Mouse (Mus musculus) embryonic facial prominence, embryonic 10.5 days (tissue): Measurements from ENCODE around the gene Trim80. TPM values are rescaled to one million over a fixed set of nuclear protein-coding genes. Genes with fewer than 3 reads are reported as not detected.
A peak's percentile ranks its signal among the peaks of the same experiment; 100 is the strongest.

Experiments
- DNase-seq: peaks from one replicate; pipeline ENCODE4 v3.0.0-alpha.2; 2017; ENCODE audit warnings: low spot score
- H3K27ac ChIP-seq: fragments of 300-500 bp; sonication (generic); replicated peaks from 2 replicates; pipeline ENCODE4 v1.5.1; 2016; ENCODE audit warnings: mild to moderate bottlenecking
- H3K27me3 ChIP-seq: fragments of 300-500 bp; sonication (generic); replicated peaks from 2 replicates; pipeline ENCODE4 v1.6.1; 2016; ENCODE audit warnings: low read depth, mild to moderate bottlenecking; ENCODE audit not compliant: poor library complexity, severe bottlenecking
- H3K36me3 ChIP-seq: fragments of 300-500 bp; sonication (generic); replicated peaks from 2 replicates; pipeline ENCODE4 v1.6.1; 2016; ENCODE audit warnings: mild to moderate bottlenecking, moderate library complexity
- H3K4me1 ChIP-seq: fragments of 300-500 bp; sonication (generic); 2 replicates; pipeline ENCODE4 v1.6.1; 2016
- H3K4me3 ChIP-seq: fragments of 300-500 bp; sonication (generic); 2 replicates; pipeline ENCODE4 v1.5.1; 2016; ENCODE audit warnings: mild to moderate bottlenecking, moderate library complexity
- H3K9me3 ChIP-seq: fragments of 300-500 bp; sonication (generic); 2 replicates; pipeline ENCODE4 v1.6.1; 2016; ENCODE audit warnings: mild to moderate bottlenecking
- WGBS: fragments of 180-500 bp; shearing (Covaris S2); methylation state at CpG from one replicate; pipeline ENCODE4 v1.1.7; 2016; 5-methylcytosine and 5-hydroxymethylcytosine counted together
- polyA plus RNA-seq: library from polyadenylated mRNA; unstranded; fragments of >200 nt; fragmentation: Nextera tagmentation; extraction: Ambion mirVana; gene quantifications from 2 replicates; pipeline ENCODE4 v1.2.1, GENCODE M21; 2016

Gene Trim80
- polyA plus RNA-seq = 0.15 TPM in 1 of 2 replicates, not detected in the other

- Histone ChIP-seq H3K27me3 (peaks cover 23% of the 10 kb centered on the region; the same call in 1 of the 2 replicates), H3K9me3 (peaks cover 7% of the 10 kb centered on the region), H3K36me3 (no peaks in the 10 kb centered on the region), H3K27ac (no peak within 1 kb of the TSS; the same call in 1 of the 2 replicates), H3K4me1 (peaks cover 33% of the 10 kb centered on the region), H3K4me3 (peak within 1 kb of the TSS; percentile 21; the same call in 1 of the 2 replicates)
- no peak for DNase-seq
- WGBS = 93% methylated on average over 9 of the region's 9 CpGs
Measured at GRCm38 (mm10) chr11:115439906-115440595, at the start of gene Trim80. TSS of gene Trim80 (plus strand) at chr11:115440545.

- Histone ChIP-seq H3K27me3 (peaks cover 13% of the 10 kb centered on the region), H3K4me1 (peaks cover 13% of the 10 kb centered on the region), H3K4me3 (no peak overlapping the region), H3K27ac (no peak overlapping the region), H3K9me3 (no peaks in the 10 kb centered on the region), H3K36me3 (peaks cover 80% of the 10 kb centered on the region)
- DNase-seq = no peak
- WGBS = 93% methylated on average over 7 of the region's 7 CpGs
Measured at GRCm38 (mm10) chr11:115391358-115391757, 49.0 kb upstream of the Trim80 start.

GRCm38 (mm10) chr11:115393721-115394325 is 46.5 kb upstream of the Trim80 start:
- H3K27ac ChIP-seq = no peak overlapping the region
- peaks cover 13% of the 10 kb centered on the region for H3K4me1 ChIP-seq
- peaks cover 13% of the 10 kb centered on the region for H3K27me3 ChIP-seq
- WGBS = 68% methylated on average over 34 of the region's 34 CpGs
- H3K36me3 ChIP-seq = peaks cover 72% of the 10 kb centered on the region
- peak overlapping the region; percentile 22; the same call in 1 of the 2 replicates for H3K4me3 ChIP-seq
- H3K9me3 ChIP-seq = no peaks in the 10 kb centered on the region
- peak; percentile 21 for DNase-seq

GRCm38 (mm10) chr11:115398085-115398484 is 42.3 kb upstream of the Trim80 start:
- peaks cover 35% of the 10 kb centered on the region for H3K36me3 ChIP-seq
- 84% methylated on average over 7 of the region's 7 CpGs for WGBS
- no peak for DNase-seq
- H3K9me3 ChIP-seq = no peaks in the 10 kb centered on the region
- peaks cover 11% of the 10 kb centered on the region for H3K27me3 ChIP-seq
- H3K4me1 ChIP-seq = peaks cover 19% of the 10 kb centered on the region
- no peak overlapping the region for H3K27ac ChIP-seq
- H3K4me3 ChIP-seq = no peak overlapping the region

- no peaks in the 10 kb centered on the region for H3K27me3 ChIP-seq
- 84% methylated on average over 3 of the region's 3 CpGs for WGBS
- H3K9me3 ChIP-seq = no peaks in the 10 kb centered on the region
- peaks cover 22% of the 10 kb centered on the region for H3K4me1 ChIP-seq
- no peak for DNase-seq
- H3K36me3 ChIP-seq = peaks cover 15% of the 10 kb centered on the region
- H3K4me3 ChIP-seq = no peak overlapping the region
- no peak overlapping the region for H3K27ac ChIP-seq
Measured at GRCm38 (mm10) chr11:115400126-115400525, 40.2 kb upstream of the Trim80 start.

- Histone ChIP-seq H3K27me3 (no peaks in the 10 kb centered on the region), H3K36me3 (peaks cover 14% of the 10 kb centered on the region), H3K9me3 (no peaks in the 10 kb centered on the region), H3K27ac (no peak overlapping the region), H3K4me1 (peaks cover 28% of the 10 kb centered on the region), H3K4me3 (no peak overlapping the region)
- no peak for DNase-seq
- WGBS = 61% methylated on average over 11 of the region's 11 CpGs
Measured at GRCm38 (mm10) chr11:115400630-115401391, 39.5 kb upstream of the Trim80 start.

- Histone ChIP-seq H3K36me3 (peaks cover 33% of the 10 kb centered on the region), H3K9me3 (no peaks in the 10 kb centered on the region), H3K27me3 (no peaks in the 10 kb centered on the region), H3K4me1 (peaks cover 38% of the 10 kb centered on the region), H3K27ac (peak within 1 kb of the TSS; percentile 96), H3K4me3 (peak within 1 kb of the TSS; percentile 79)
- 4% methylated on average over 50 of the region's 50 CpGs for WGBS
- DNase-seq = peak; percentile 91
Measured at GRCm38 (mm10) chr11:115403338-115404124, 36.8 kb upstream of the Trim80 start, which contains the start of gene Mrpl58. TSS of gene Mrpl58 (plus strand) at chr11:115403752.

GRCm38 (mm10) chr11:115405723-115406122 is 34.6 kb upstream of the Trim80 start:
- H3K4me3 ChIP-seq = peak overlapping the region; percentile 5; the same call in 1 of the 2 replicates
- H3K4me1 ChIP-seq = peaks cover 58% of the 10 kb centered on the region
- no peak for DNase-seq
- no peaks in the 10 kb centered on the region for H3K9me3 ChIP-seq
- 94% methylated on average over 6 of the region's 6 CpGs for WGBS
- H3K27ac ChIP-seq = no peak overlapping the region
- no peaks in the 10 kb centered on the region for H3K27me3 ChIP-seq
- peaks cover 55% of the 10 kb centered on the region for H3K36me3 ChIP-seq

- H3K27me3 ChIP-seq = no peaks in the 10 kb centered on the region
- WGBS = 96% methylated on average over 17 of the region's 17 CpGs
- no peak for DNase-seq
- peaks cover 63% of the 10 kb centered on the region for H3K36me3 ChIP-seq
- no peak overlapping the region for H3K27ac ChIP-seq
- no peaks in the 10 kb centered on the region for H3K9me3 ChIP-seq
- H3K4me3 ChIP-seq = no peak overlapping the region
- H3K4me1 ChIP-seq = peaks cover 66% of the 10 kb centered on the region
Measured at GRCm38 (mm10) chr11:115406858-115407401, 33.4 kb upstream of the Trim80 start.

- Histone ChIP-seq H3K27me3 (no peaks in the 10 kb centered on the region), H3K4me3 (no peak overlapping the region), H3K36me3 (peaks cover 63% of the 10 kb centered on the region), H3K9me3 (no peaks in the 10 kb centered on the region), H3K4me1 (peaks cover 69% of the 10 kb centered on the region), H3K27ac (peak overlapping the region; percentile 75)
- 87% methylated on average over 6 of the region's 6 CpGs for WGBS
- DNase-seq = no peak
Measured at GRCm38 (mm10) chr11:115408266-115408920, 32.0 kb upstream of the Trim80 start.

- H3K9me3 ChIP-seq = no peaks in the 10 kb centered on the region
- peak overlapping the region; percentile 75 for H3K27ac ChIP-seq
- no peaks in the 10 kb centered on the region for H3K27me3 ChIP-seq
- peak overlapping the region; percentile 27; the same call in 1 of the 2 replicates for H3K4me3 ChIP-seq
- H3K36me3 ChIP-seq = peaks cover 63% of the 10 kb centered on the region
- peaks cover 67% of the 10 kb centered on the region for H3K4me1 ChIP-seq
- 46% methylated on average over 7 of the region's 7 CpGs for WGBS
- DNase-seq = no peak
Measured at GRCm38 (mm10) chr11:115409556-115409955, 30.8 kb upstream of the Trim80 start.
